Mouse (Mus musculus): ENCODE results near the gene Ghr. TPM values are rescaled to one million over a fixed set of nuclear protein-coding genes. Genes with fewer than 3 reads are reported as not detected.

Ghr gene
- total RNA-seq, 2 experiments from 2014 or later, result 109 to 111 TPM

DNA sequence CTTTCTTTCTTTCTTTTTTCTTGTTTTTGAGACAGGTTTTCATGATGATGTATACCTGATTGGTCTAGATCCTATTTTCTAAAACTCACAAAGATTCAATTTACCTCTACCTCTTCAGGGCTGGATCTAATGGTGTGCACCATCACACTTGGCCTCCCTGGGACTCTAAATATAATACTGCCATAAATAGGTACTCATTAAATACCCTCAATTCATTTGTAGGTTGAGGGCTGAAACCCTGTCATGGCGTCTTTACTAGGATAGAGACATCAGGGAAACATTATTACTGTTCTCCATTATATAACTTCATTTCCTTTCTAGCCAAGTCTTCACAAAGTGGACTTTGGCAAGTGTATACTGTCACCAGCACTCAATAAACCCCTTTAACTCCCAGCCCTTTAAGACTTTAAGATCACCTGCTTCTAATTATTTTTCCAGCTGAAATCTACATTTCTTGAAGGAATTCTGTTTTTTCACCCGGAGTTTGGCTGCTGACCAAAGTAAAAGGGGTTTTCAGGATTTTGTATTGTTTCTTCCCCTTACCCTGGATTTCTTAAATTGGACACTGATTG is 214.9 kb downstream of the Ghr start:
- DNase-seq, result no peak

GRCm38 (mm10) chr15:3356073-3356766 is 227.1 kb downstream of the Ghr start:
- DNase-seq, result no peak

GRCm38 (mm10) chr15:3353696-3354095 is 229.6 kb downstream of the Ghr start:
- no peak for DNase-seq

GRCm38 (mm10) chr15:3349306-3350064 is 233.8 kb downstream of the Ghr start:
- no peak for DNase-seq

DNA sequence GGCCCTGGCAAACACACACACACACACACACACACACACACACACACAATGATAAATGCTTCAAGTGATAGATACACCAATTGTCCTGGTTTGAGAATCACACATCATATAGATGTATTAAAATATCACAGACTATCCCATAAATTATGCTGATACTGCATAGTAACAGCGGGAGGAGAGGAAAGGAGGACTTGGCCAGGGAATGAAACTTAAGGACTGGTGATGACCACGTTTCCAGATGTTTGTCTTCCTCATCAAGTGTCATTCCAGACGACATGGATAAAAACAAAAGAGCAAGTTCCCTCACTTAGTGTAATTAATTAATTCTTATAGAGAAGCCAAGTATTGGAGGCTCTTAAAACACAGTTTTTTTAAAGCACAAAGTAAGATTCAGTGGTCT is 236.6 kb downstream of the Ghr start:
- DNase-seq, result no peak

DNA sequence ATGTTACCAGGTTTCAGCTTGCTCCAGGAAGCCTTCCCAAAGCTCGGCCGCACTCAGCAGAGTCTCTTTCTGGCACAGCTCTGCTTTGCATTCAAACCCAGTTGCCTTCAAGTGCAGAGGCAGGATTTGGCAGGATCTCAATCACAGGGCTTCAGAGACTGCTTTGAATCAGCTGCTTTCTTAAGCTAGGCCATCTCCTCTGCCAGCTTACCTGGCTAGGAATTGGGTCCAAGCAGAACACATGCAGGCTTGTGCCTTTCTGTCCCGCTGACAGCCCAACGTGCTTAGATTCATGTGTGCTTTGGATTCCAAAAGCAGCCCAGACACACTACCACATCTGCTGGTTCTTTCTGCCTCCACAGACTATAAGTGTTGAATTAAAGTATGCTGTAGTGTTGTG is 238.7 kb downstream of the Ghr start:
- DNase-seq, result peak; percentile 7

DNA sequence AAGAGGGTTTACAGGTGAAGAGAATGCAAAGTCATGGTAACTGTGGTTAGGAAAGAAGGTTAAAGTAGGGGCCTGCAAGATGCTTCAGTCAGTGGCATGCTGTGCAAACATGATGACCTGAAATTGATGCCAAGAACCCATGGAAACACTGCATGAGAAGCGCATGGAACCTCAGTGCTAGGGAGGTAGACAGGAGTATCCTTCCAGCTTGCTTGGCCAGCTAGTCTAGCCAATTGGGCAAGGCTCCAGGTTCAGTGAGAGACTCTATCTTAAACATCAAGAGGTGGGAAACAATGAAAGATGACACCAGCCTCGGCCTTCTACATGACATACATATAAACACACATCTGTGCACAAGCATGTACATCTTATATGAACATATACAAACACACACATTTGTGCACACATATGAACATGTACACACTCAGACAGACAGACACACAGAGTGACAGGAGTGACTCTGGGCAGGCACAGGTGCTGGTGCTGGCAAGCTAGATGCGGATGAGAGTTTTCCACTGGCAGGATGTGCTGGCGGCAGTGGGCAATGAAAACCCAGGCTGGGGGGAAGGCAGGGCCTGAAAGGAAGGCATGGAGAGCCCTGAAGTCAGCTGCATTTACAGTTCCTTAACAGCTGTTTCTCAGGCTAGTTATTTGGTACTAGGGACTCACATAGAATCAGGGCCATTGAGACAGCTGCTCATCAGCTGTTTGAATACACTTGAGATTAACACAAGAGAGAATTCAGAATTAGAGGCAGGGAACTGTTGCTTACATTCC is 241.3 kb downstream of the Ghr start:
- DNase-seq, result peak; percentile 37

GRCm38 (mm10) chr15:3339847-3340246 is 243.4 kb downstream of the Ghr start:
- no peak for DNase-seq

DNA sequence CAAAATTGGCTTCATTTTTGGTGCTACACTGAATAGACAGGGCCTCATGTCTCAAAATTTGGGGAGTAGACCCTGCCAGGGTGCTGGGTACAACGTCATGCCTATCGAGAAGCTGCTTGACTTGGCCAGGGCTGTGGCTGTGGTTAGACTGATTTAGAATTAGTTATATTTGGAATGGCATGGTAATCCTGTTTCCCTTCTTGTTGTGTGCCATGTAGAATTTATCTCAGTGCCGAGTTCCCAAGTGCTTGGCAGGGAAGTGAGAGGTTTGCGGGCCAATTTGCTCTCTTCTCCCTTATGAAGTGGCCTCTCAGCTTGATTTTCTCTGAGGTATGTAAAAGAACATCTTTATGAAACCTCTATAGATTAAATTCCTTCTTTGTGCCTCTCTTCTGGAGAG is 250.8 kb downstream of the Ghr start:
- peak; percentile 41 for DNase-seq

DNA sequence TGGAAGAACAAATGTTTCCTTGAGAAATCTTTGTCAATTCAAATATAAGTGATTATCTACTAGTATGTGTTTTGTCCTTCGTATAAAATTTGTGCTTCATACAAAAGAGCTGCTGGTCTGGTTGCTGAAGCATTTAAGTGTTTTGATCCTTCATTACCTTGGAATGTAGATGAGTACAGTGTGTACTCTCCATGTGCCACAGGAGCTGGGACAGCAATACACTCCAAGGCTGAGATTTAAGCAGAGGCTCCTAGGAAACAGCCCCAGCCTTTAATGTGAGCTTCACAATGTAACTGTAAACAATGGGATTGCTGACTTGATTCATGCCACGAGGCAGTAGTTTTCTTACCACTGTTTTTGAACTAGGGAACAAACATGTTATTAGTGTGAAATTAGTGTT is 251.5 kb downstream of the Ghr start:
- DNase-seq, result no peak

DNA sequence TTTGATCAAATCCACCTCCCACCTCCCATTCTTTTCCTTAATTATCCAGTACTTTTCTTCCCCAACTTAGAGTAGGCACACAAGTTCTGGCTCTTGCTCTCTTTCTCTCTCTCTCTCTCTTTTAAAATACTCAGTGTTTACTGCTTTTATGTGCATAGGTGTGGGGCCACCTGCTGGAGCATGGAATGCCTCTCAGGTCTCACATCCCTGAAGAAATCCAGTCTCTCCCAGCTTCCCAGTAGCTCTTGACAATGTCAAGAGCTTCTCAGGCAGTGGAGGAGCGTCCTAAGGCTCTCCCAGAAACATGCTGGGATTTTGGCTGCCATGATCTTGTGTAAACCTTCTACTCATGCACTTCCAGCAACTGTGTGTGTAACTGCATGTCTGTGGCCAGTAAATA is 253.0 kb downstream of the Ghr start:
- DNase-seq, result no peak

GRCm38 (mm10) chr15:3323041-3323440 is 260.3 kb downstream of the Ghr start:
- DNase-seq, result no peak

DNA sequence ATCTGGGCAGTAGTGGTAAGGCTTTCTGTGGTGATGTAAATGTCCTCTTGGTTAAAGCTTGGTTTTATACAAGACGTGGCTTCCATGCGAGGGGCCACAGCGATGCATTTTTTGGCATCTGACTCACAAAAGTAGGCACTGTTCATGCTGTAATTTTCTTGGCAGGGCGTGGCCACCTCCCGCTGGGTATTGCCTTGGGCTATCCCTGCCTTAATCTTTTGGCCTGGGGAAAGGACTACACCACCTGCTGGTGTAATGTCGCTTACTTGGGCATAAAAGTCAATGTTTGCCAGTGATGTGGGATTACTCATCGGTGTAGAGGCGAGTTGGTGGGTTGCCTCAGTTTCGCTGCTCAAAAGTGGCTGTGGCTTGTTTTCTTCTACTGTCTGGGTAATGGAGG is 263.4 kb downstream of the Ghr start:
- no peak for DNase-seq

- DNase-seq, result no peak
Measured at GRCm38 (mm10) chr15:3316617-3317016, 266.7 kb downstream of the Ghr start.

GRCm38 (mm10) chr15:3312937-3313336 is 270.4 kb downstream of the Ghr start:
- peak; percentile 30 for DNase-seq

GRCm38 (mm10) chr15:3309856-3310255 is 273.4 kb downstream of the Ghr start:
- DNase-seq, result no peak

- no peak for DNase-seq
Measured at GRCm38 (mm10) chr15:3303426-3303825, 279.9 kb downstream of the Ghr start, which contains the start of gene Ccdc152. Gene Ccdc152, minus strand, starts transcription at chr15:3303526.

DNA sequence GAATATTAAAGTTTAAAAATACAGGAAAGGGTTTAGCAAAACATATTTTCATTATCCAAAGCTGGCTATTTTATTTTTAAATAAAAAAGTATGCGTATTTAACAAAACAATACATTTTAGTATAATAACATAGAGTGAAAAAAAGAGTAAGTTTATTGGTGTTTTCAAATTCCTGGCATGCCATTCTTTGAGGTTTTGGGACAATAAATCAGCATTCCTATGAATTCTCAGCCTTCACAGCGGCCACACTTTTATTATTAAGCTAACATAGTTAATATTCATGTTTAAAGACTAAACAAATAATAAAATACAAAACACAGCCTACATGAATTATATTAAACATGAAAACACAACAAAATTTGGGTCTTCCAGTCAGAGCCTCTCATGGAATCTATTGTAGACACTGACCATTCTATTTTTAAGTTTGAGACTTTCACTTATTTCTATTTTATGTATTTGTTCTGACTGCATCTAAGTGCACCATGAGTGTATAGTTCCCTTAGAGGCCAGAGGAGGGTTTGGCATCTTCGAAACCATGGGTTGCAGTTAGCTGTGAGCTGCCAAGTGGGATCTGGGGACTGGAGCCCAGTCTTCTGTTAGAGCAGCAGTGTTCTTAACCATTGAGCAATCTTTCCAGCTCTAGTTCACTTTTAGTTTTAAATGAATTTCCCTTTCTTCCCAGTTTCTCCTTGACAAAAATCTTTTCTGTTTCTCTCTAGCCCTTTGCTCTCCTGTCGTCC is 282.8 kb downstream of the Ghr start:
- DNase-seq, result no peak

DNA sequence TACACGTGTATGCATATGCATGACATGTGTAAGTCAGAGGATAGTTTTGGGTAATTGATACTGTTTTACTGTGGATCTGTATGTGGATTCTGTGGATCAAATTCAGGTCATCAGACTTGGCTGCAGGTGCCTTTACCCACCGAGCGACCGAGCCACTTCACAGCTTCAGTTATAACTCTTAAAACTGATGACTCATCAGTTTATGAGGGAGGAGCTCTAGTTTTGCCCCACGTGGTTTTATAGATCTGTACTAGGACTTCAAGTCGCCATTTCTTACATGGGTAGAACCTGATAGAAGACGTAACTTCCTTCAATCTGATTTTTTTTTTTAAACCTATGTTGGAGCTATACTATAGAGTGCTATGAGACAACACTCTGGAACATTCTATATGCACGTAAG is 285.7 kb downstream of the Ghr start:
- DNase-seq, result no peak

DNA sequence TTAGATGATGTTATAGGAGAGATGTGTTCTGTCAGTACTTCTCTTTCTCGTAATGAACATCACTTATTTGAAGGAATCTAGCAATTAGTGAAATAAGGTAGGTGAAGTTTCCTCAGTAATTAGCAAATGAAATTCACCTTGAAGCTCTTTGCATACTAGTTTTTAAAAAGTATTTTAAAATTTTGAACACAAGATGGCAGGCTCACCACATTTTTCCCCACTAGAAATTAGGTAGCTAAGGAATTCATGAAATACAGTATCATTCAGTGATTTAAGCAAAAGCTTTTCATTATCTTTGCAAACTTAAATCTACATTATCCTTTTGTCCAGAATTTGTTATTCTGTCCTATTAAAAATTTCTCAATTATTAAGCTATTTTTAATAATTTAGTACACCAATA is 287.3 kb downstream of the Ghr start:
- DNase-seq, result no peak

DNA sequence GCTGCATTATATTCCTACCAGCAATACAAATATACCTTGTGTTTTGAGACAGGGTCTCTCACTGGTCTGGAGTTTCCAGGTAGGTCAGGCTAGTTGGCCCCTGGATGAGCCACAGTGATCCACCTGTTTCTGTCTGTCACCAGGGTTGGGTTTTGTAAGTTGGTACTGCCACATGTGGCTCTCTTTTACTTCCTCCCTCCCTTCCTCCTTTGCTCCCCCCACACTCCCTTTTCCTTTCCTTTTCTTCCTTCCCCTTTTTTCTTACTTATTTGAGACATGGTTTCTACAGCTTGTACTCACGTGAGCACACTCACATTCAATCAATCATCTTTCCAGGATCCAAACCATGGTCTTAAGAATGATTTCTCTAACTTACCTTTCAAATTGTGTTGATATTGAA is 289.8 kb downstream of the Ghr start:
- no peak for DNase-seq

DNA sequence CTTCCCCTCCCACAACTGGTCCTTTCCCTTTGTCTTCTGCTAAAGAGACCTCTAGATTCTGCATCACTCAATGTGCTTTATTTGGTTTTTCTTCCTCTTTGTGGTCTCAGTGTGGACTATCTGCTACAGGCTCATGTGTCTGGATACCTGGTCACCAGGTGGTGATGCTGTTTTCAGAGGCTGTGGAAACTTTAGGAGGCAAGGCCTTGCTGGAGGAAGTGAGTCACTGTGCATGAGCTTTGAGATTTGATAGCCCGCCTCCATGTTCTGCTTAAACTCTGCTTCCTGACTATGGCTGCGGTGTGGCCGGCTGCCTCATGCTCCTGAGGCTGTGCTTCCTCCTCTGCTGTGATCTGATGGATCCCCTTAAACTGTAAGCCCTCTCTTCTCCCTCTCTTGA is 292.9 kb downstream of the Ghr start:
- DNase-seq, result no peak

All from heart, postnatal 4 days (tissue).